Mouse (Mus musculus) hindbrain, embryonic 14.5 days (tissue): ENCODE measurements at regions not wholly inside any gene's neighbourhood (a gene's known extent, or its start where the extent isn't known, plus 50 kb on each side); places are given as distances from the start of the nearest gene placed in this dataset.
"Not testable (repeated sequence)": the region's sequence is repeated elsewhere in the genome, so short reads cannot be mapped to it uniquely, and the experiment has no call there.

ENCODE experiments used
- ATAC-seq: fragments of 200-750 bp; cut with Nextera tagmentation; 2 replicates; pipeline ENCODE4 v1.8.0; 2017; ENCODE audit warnings: moderate number of reproducible peaks, mild to moderate bottlenecking, moderate TSS enrichment, moderate library complexity; ENCODE audit not compliant: low FRiP score
- DNase-seq: peaks from one replicate; pipeline ENCODE4 v3.0.0-alpha.2; 2015; ENCODE audit warnings: low spot score
- H3K27ac ChIP-seq: fragments of 300-500 bp; sonication (generic); 2 replicates; pipeline ENCODE4 v1.5.1; 2014; ENCODE audit warnings: mild to moderate bottlenecking, moderate library complexity
- H3K27me3 ChIP-seq: fragments of 300-500 bp; sonication (generic); 2 replicates; pipeline ENCODE4 v1.6.1; 2014; ENCODE audit warnings: mild to moderate bottlenecking, low read length, mixed read lengths; ENCODE audit not compliant: control insufficient read depth, insufficient read depth
- H3K36me3 ChIP-seq: fragments of 300-500 bp; sonication (generic); replicated peaks from 2 replicates; pipeline ENCODE4 v1.6.1; 2014; ENCODE audit not compliant: control insufficient read depth, insufficient read depth
- H3K4me1 ChIP-seq: fragments of 300-500 bp; sonication (generic); replicated peaks from 2 replicates; pipeline ENCODE4 v1.6.1; 2014; ENCODE audit warnings: antibody characterized with exemption, low read length, mixed read lengths; ENCODE audit not compliant: control insufficient read depth, insufficient read depth
- H3K4me2 ChIP-seq: fragments of 300-500 bp; sonication (generic); replicated peaks from 2 replicates; pipeline ENCODE4 v1.6.1; 2014; ENCODE audit warnings: mild to moderate bottlenecking, moderate library complexity
- H3K4me3 ChIP-seq: fragments of 300-500 bp; sonication (generic); replicated peaks from 2 replicates; pipeline ENCODE4 v1.5.1; 2014; ENCODE audit warnings: mild to moderate bottlenecking, low read length
- H3K9ac ChIP-seq: fragments of 300-500 bp; sonication (generic); 2 replicates; pipeline ENCODE4 v1.6.1; 2014
- H3K9me3 ChIP-seq: fragments of 300-500 bp; sonication (generic); 2 replicates; pipeline ENCODE4 v1.6.1; 2016; ENCODE audit warnings: low read length; ENCODE audit not compliant: control insufficient read depth
- WGBS: fragments of 180-500 bp; shearing (Covaris S2); extraction: QIAGEN DNeasy Blood & Tissue Kit; methylation state at CpG from one replicate; pipeline ENCODE4 v1.1.7; 2014; 5-methylcytosine and 5-hydroxymethylcytosine counted together

- Histone ChIP-seq H3K4me3 (no peak overlapping the region), H3K4me1 (peaks cover 7% of the 10 kb centered on the region; the same call in 1 of the 2 replicates), H3K9ac (no peak overlapping the region), H3K27ac (no peak overlapping the region), H3K4me2 (peak overlapping the region; percentile 34), H3K9me3 (no peaks in the 10 kb centered on the region), H3K27me3 (no peaks in the 10 kb centered on the region), H3K36me3 (no peaks in the 10 kb centered on the region)
- WGBS = 5% methylated on average over 12 of the region's 12 CpGs
- DNase-seq = peak; percentile 66
- ATAC-seq = peak; percentile 59; the same call in 1 of the 2 replicates
These were observed 107.3 kb upstream of the Ipo5 start for GRCm38 (mm10) chr14:120803739-120804138.

- Histone ChIP-seq H3K36me3 (no peaks in the 10 kb centered on the region), H3K27me3 (no peaks in the 10 kb centered on the region), H3K27ac (no peak overlapping the region), H3K9ac (no peak overlapping the region), H3K9me3 (no peaks in the 10 kb centered on the region), H3K4me2 (peak overlapping the region; percentile 34), H3K4me3 (no peak overlapping the region), H3K4me1 (peaks cover 7% of the 10 kb centered on the region; the same call in 1 of the 2 replicates)
- DNase-seq (no peak), ATAC-seq (no peak)
- WGBS = 12% methylated on average over 7 of the region's 7 CpGs
These were observed 106.7 kb upstream of the Ipo5 start for GRCm38 (mm10) chr14:120804183-120804848.

GRCm38 (mm10) chr14:120805137-120805536, 105.9 kb upstream of the Ipo5 start:
- H3K4me1 ChIP-seq = peaks cover 7% of the 10 kb centered on the region; the same call in 1 of the 2 replicates
- H3K9me3 ChIP-seq = no peaks in the 10 kb centered on the region
- DNase-seq = no peak
- 64% methylated on average over 6 of the region's 6 CpGs for WGBS
- no peaks in the 10 kb centered on the region for H3K36me3 ChIP-seq
- no peaks in the 10 kb centered on the region for H3K27me3 ChIP-seq
- no peak overlapping the region for H3K27ac ChIP-seq
- H3K4me3 ChIP-seq = no peak overlapping the region
- no peak overlapping the region for H3K9ac ChIP-seq
- ATAC-seq = no peak
- no peak overlapping the region for H3K4me2 ChIP-seq

- DNase-seq, H3K27me3 ChIP-seq, H3K4me1 ChIP-seq, H3K36me3 ChIP-seq, H3K27ac ChIP-seq, H3K9ac ChIP-seq, H3K4me3 ChIP-seq, H3K9me3 ChIP-seq, H3K4me2 ChIP-seq: not testable (repeated sequence)
- 56% methylated on average over 12 of the region's 12 CpGs for WGBS
- ATAC-seq = 0 out of 2 replicates have a peak, but pooled peaks have one; percentile 15
These were observed 105.0 kb upstream of the Ipo5 start for GRCm38 (mm10) chr14:120805816-120806552.

- H3K4me1 ChIP-seq = peaks cover 7% of the 10 kb centered on the region; the same call in 1 of the 2 replicates
- no peaks in the 10 kb centered on the region for H3K9me3 ChIP-seq
- ATAC-seq = peak; percentile 53; the same call in 1 of the 2 replicates
- no peak for DNase-seq
- no peak overlapping the region for H3K4me3 ChIP-seq
- 36% methylated on average over 3 of the region's 10 CpGs for WGBS
- H3K4me2 ChIP-seq = no peak overlapping the region
- H3K36me3 ChIP-seq = no peaks in the 10 kb centered on the region
- H3K27me3 ChIP-seq = no peaks in the 10 kb centered on the region
- no peak overlapping the region for H3K9ac ChIP-seq
- no peak overlapping the region for H3K27ac ChIP-seq
These were observed 104.5 kb upstream of the Ipo5 start for GRCm38 (mm10) chr14:120806553-120806893.

GRCm38 (mm10) chr14:120809321-120809720, 101.7 kb upstream of the Ipo5 start:
- H3K4me2 ChIP-seq = no peak overlapping the region

GRCm38 (mm10) chr14:120813938-120814337, 97.1 kb upstream of the Ipo5 start:
- H3K4me2 ChIP-seq = no peak overlapping the region
- H3K9me3 ChIP-seq = no peaks in the 10 kb centered on the region
- H3K27me3 ChIP-seq = no peaks in the 10 kb centered on the region
- ATAC-seq (no peak), DNase-seq (no peak)
- no peak overlapping the region for H3K4me3 ChIP-seq
- H3K9ac ChIP-seq = no peak overlapping the region
- no peaks in the 10 kb centered on the region for H3K4me1 ChIP-seq
- H3K36me3 ChIP-seq = no peaks in the 10 kb centered on the region
- 86% methylated on average over 9 of the region's 9 CpGs for WGBS
- H3K27ac ChIP-seq = no peak overlapping the region

More at GRCm38 (mm10) chr14:120809321-120809720, 101.7 kb upstream of the Ipo5 start:
- Histone ChIP-seq H3K27ac (no peak overlapping the region), H3K9ac (no peak overlapping the region), H3K4me3 (no peak overlapping the region), H3K4me1 (no peaks in the 10 kb centered on the region), H3K36me3 (no peaks in the 10 kb centered on the region), H3K27me3 (no peaks in the 10 kb centered on the region), H3K9me3 (no peaks in the 10 kb centered on the region)
- WGBS = 92% methylated on average over 6 of the region's 6 CpGs
- no peak for ATAC-seq
- DNase-seq = no peak

GRCm38 (mm10) chr14:120815126-120815525, 95.9 kb upstream of the Ipo5 start:
- not testable (repeated sequence) for ATAC-seq, DNase-seq, H3K4me2 ChIP-seq, H3K9ac ChIP-seq, H3K27ac ChIP-seq, H3K36me3 ChIP-seq, H3K9me3 ChIP-seq, H3K4me3 ChIP-seq, H3K27me3 ChIP-seq, H3K4me1 ChIP-seq
- 87% methylated on average over 3 of the region's 3 CpGs for WGBS

GRCm38 (mm10) chr14:120816529-120816928, 94.5 kb upstream of the Ipo5 start:
- ATAC-seq (no peak), DNase-seq (no peak)
- Histone ChIP-seq H3K4me1 (no peaks in the 10 kb centered on the region), H3K4me3 (no peak overlapping the region), H3K36me3 (no peaks in the 10 kb centered on the region), H3K9me3 (no peaks in the 10 kb centered on the region), H3K4me2 (no peak overlapping the region), H3K27me3 (no peaks in the 10 kb centered on the region), H3K9ac (no peak overlapping the region), H3K27ac (no peak overlapping the region)
- WGBS = 96% methylated on average over 2 of the region's 2 CpGs
